Mouse (Mus musculus): ENCODE data around the gene Coq10a. TPM values are rescaled to one million over a fixed set of nuclear protein-coding genes. Genes with fewer than 3 reads are reported as not detected.

Coq10a gene
- polyA plus RNA-seq, 1 experiment from 2014 or later = 31.7 TPM

- Histone ChIP-seq H3K4me3 (no peak overlapping the region), H3K9me3 (replicated peaks) (no peaks in the 10 kb centered on the region), H3K4me2 (replicated peaks) (no peak overlapping the region), H3K4me1 (peaks cover 23% of the 10 kb centered on the region), H3K27ac (no peak overlapping the region), H3K36me3 (peaks cover 55% of the 10 kb centered on the region), H3K27me3 (no peaks in the 10 kb centered on the region), H3K9ac (no peak overlapping the region)
- no peak for ATAC-seq (ENCODE audit: low FRiP score)
- 92% methylated on average over 7 of the region's 7 CpGs for WGBS
These were observed 10.5 kb upstream of the Coq10a start for GRCm38 (mm10) chr10:128379260-128379659.

GRCm38 (mm10) chr10:128378462-128378861 lies 9.7 kb upstream of the Coq10a start:
- peaks cover 23% of the 10 kb centered on the region for H3K4me1 ChIP-seq
- peak overlapping the region; percentile 99 for H3K4me3 ChIP-seq
- peak overlapping the region; percentile 55 for H3K4me2 ChIP-seq (replicated peaks)
- peaks cover 47% of the 10 kb centered on the region for H3K36me3 ChIP-seq
- H3K27ac ChIP-seq = no peak overlapping the region
- H3K9ac ChIP-seq = peak overlapping the region; percentile 100
- no peaks in the 10 kb centered on the region for H3K27me3 ChIP-seq
- no peak for ATAC-seq (ENCODE audit: low FRiP score)
- no peaks in the 10 kb centered on the region for H3K9me3 ChIP-seq (replicated peaks)
- WGBS = 90% methylated on average over 2 of the region's 3 CpGs

- Histone ChIP-seq H3K9me3 (replicated peaks) (no peaks in the 10 kb centered on the region), H3K9ac (peak overlapping the region; percentile 100), H3K27ac (peak overlapping the region; percentile 97), H3K27me3 (no peaks in the 10 kb centered on the region), H3K4me3 (peak overlapping the region; percentile 99), H3K4me2 (replicated peaks) (peak overlapping the region; percentile 55), H3K36me3 (peaks cover 43% of the 10 kb centered on the region), H3K4me1 (peaks cover 23% of the 10 kb centered on the region)
- ATAC-seq (ENCODE audit: low FRiP score) = no peak
- WGBS = 60% methylated on average over 14 of the region's 14 CpGs
These were observed 9.2 kb upstream of the Coq10a start for GRCm38 (mm10) chr10:128377940-128378448.

DNA sequence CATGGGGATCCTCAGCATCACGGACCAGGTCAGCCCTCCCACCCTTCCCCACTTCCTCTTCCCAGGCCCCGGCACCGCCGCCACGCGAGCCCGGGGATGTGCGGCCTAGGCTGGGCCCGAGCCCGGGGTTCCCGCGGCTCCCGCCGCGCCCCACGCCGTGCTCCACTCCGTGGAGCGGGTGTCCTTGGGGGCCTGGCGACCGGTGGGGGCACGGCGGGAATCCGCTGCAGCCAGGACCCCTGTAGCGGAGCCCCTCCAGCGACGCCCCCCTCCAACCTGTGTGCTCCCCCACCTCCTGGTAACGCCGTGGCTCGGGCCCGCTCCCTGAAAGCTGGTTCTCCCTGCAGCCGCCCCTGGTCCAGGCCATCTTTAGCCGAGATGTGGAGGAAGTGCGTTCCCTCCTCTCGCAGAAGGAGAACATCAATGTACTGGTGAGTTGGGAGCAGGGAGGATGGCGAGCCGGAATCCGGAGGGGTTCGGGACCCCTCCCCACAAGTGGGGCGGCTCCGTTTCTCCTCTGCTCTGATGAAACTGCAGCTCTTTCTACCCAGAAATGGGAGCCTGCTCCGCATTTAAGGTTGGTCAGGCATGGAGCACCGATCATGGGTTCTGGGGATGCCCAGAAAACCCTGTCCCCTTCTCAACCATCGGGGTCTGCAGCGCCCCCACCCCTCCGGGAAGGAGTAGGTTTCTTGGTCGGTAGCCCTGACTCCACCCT lies 8.6 kb upstream of the Coq10a start:
- Histone ChIP-seq H3K36me3 (peaks cover 37% of the 10 kb centered on the region), H3K27me3 (no peaks in the 10 kb centered on the region), H3K4me1 (peaks cover 23% of the 10 kb centered on the region), H3K27ac (peak overlapping the region; percentile 97), H3K4me2 (replicated peaks) (peak overlapping the region; percentile 55), H3K9me3 (replicated peaks) (no peaks in the 10 kb centered on the region), H3K4me3 (peak overlapping the region; percentile 99), H3K9ac (peak overlapping the region; percentile 100)
- WGBS = 0% methylated on average over 33 of the region's 47 CpGs
- peak; percentile 78 for ATAC-seq (ENCODE audit: low FRiP score)

DNA sequence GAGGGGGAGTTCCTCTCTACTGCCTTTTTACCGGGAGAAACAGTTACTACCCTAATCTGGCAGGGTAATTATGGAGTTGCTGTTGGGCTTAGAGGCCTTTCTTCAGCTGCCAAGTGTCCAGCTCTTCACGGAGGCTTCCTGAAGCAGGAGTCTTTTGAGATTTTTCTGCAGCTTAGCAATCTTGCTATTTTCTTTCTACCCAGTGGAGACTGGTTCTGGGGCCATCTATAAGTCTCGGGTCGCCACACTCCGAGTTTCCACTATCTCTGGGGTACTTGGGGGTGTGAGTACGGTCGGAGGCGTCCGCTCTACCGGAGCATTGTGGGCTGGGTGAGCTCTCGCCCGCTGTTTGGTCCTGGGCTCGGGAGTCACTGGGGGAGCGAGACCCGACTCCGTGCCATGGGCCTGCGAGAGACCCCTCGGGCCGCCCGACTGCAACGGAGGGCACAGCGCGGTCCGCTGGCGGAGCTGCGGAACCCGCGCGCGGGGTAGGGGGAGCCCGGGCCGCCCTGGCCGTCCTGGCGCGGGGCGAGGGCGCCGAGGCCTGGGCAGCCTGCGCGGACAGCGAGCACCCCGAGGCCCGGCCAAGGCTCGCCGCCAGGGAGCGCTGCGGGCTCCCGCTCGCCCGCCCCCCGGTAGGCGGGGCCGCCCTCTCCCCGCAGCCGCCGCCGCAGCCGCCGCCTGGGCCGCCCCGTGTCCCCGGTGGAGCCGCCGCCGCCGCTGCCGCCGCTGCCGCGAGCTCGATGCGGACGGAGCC lies 7.8 kb upstream of the Coq10a start, which contains the start of gene Ankrd52:
TSS of gene Ankrd52 (plus strand) at position 661 of the 757 bp plus-strand sequence.
- no peaks in the 10 kb centered on the region for H3K27me3 ChIP-seq
- WGBS = under 1% methylated on average over 46 of the region's 73 CpGs

GRCm38 (mm10) chr10:128376099-128376454 lies 7.3 kb upstream of the Coq10a start:
- 51% methylated on average over 4 of the region's 4 CpGs for WGBS

More for the DNA sequence above, 7.8 kb upstream of the Coq10a start, which contains the start of gene Ankrd52:
- Histone ChIP-seq H3K36me3 (peaks cover 29% of the 10 kb centered on the region), H3K27ac (peak within 1 kb of the TSS; percentile 97), H3K4me1 (peaks cover 23% of the 10 kb centered on the region), H3K4me3 (peak within 1 kb of the TSS; percentile 99), H3K4me2 (replicated peaks) (peak within 1 kb of the TSS; percentile 55), H3K9me3 (replicated peaks) (no peaks in the 10 kb centered on the region), H3K9ac (peak within 1 kb of the TSS; percentile 100)
- ATAC-seq (ENCODE audit: low FRiP score) = peak; percentile 93

GRCm38 (mm10) chr10:128374393-128374792 lies 5.6 kb upstream of the Coq10a start:
- H3K27ac ChIP-seq = no peak overlapping the region
- H3K9me3 ChIP-seq (replicated peaks) = no peaks in the 10 kb centered on the region
- H3K4me2 ChIP-seq (replicated peaks) = no peak overlapping the region
- no peak overlapping the region for H3K4me3 ChIP-seq
- no peak for ATAC-seq (ENCODE audit: low FRiP score)
- peaks cover 8% of the 10 kb centered on the region for H3K36me3 ChIP-seq
- 77% methylated on average over 6 of the region's 6 CpGs for WGBS
- H3K9ac ChIP-seq = no peak overlapping the region
- H3K4me1 ChIP-seq = peaks cover 26% of the 10 kb centered on the region
- no peaks in the 10 kb centered on the region for H3K27me3 ChIP-seq

More at GRCm38 (mm10) chr10:128376099-128376454, 7.3 kb upstream of the Coq10a start:
- H3K4me1 ChIP-seq = peaks cover 23% of the 10 kb centered on the region
- H3K36me3 ChIP-seq = peaks cover 24% of the 10 kb centered on the region
- H3K9me3 ChIP-seq (replicated peaks) = no peaks in the 10 kb centered on the region
- H3K4me3 ChIP-seq = peak overlapping the region; percentile 99
- no peaks in the 10 kb centered on the region for H3K27me3 ChIP-seq
- peak overlapping the region; percentile 55 for H3K4me2 ChIP-seq (replicated peaks)
- peak overlapping the region; percentile 100 for H3K9ac ChIP-seq
- H3K27ac ChIP-seq = peak overlapping the region; percentile 97
- ATAC-seq (ENCODE audit: low FRiP score) = no peak

DNA sequence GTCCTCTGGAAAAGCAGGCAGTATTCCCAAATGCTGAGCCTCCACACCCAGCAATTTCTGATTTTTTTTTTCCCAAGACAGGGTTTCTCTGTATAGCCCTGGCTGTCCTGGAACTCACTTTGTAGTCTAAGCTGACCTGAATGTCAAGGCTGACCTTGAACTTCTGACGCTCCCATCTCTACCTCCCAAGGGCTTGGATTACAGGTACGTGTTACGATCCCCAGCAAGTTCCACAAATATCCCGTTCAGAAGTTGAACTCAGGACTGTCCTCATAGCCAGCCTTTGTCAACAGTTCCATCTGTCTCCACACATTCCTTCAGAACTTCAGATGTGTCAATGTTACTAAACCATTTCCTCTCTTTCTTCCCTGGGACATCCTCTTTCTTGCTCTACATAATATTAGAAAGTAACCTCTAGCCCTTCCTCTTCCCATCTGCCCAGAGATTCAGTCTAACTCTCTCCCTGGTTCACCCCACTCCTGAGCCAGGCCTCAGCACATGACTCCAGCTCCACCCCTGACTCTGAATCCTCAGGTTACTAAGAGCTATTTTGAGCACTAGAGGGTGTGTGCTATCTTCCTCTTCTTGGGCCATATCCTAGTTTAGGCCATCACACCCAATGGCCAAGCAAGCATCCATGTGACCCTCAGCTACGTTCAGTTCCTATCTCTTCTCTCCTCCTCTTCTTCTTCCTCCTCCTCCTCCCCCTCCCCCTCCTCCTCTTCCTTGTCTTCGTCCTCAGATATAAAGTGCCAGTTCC lies 4.4 kb upstream of the Coq10a start:
- no peak overlapping the region for H3K4me3 ChIP-seq
- ATAC-seq (ENCODE audit: low FRiP score) = no peak
- no peak overlapping the region for H3K4me2 ChIP-seq (replicated peaks)
- 79% methylated on average over 6 of the region's 6 CpGs for WGBS
- H3K9ac ChIP-seq = no peak overlapping the region
- H3K36me3 ChIP-seq = no peaks in the 10 kb centered on the region
- H3K27ac ChIP-seq = no peak overlapping the region
- no peaks in the 10 kb centered on the region for H3K9me3 ChIP-seq (replicated peaks)
- H3K27me3 ChIP-seq = no peaks in the 10 kb centered on the region
- H3K4me1 ChIP-seq = peaks cover 16% of the 10 kb centered on the region

DNA sequence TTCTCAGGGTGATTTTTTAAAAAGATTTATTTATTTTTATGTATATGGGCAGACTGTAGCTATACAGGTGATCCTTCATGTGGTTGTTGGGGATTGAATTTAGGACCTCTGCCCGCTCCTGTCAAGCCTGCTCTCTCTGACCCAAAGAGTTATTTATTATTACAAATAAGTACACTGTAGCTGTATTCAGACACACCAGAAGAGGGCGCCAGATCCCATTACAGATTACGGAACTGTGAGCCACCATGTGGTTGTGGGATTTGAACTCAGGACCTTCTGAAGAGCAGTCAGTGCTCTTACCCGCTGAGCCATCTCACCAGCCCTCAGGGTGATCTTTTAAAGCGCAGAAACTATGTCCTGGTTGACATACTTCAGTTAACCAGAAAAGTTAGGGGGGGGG lies 3.3 kb upstream of the Coq10a start:
- H3K27me3 ChIP-seq = no peaks in the 10 kb centered on the region
- no peak overlapping the region for H3K9ac ChIP-seq
- no peak for ATAC-seq (ENCODE audit: low FRiP score)
- H3K9me3 ChIP-seq (replicated peaks) = no peaks in the 10 kb centered on the region
- WGBS = 81% methylated on average over 5 of the region's 5 CpGs
- no peaks in the 10 kb centered on the region for H3K36me3 ChIP-seq
- H3K27ac ChIP-seq = no peak overlapping the region
- no peak overlapping the region for H3K4me3 ChIP-seq
- H3K4me1 ChIP-seq = peaks cover 21% of the 10 kb centered on the region
- no peak overlapping the region for H3K4me2 ChIP-seq (replicated peaks)

DNA sequence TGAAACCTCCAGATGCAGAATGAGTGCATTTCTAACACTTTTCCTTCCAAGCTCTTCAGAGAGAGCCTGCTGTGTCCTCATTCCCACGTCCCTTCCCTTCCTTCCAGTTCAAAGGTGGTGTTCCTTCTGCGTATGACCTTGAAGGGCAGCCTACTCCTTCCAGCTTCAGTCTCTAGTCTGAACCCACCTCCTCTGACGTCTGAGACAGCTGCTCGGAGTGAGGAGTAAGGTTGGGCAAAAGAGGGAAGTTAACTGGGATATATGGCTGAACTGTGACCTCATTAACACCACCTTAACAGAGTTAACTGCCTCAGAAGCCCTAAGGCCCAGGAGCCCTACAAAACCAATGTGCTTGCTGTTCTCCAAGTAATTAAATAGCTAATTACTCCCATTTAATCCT lies 1.8 kb upstream of the Coq10a start:
- no peaks in the 10 kb centered on the region for H3K27me3 ChIP-seq
- 55% methylated on average over 4 of the region's 4 CpGs for WGBS
- no peak overlapping the region for H3K4me2 ChIP-seq (replicated peaks)
- no peak overlapping the region for H3K27ac ChIP-seq
- H3K9ac ChIP-seq = 0 out of 2 replicates have a peak overlapping the region, but pooled peaks have one; percentile 9
- H3K36me3 ChIP-seq = peaks cover 1% of the 10 kb centered on the region; the same call in 1 of the 2 replicates
- no peak overlapping the region for H3K4me3 ChIP-seq
- no peak for ATAC-seq (ENCODE audit: low FRiP score)
- H3K9me3 ChIP-seq (replicated peaks) = no peaks in the 10 kb centered on the region
- H3K4me1 ChIP-seq = peaks cover 14% of the 10 kb centered on the region

GRCm38 (mm10) chr10:128370021-128370420 lies 1.2 kb upstream of the Coq10a start:
- H3K4me1 ChIP-seq = peaks cover 14% of the 10 kb centered on the region
- WGBS = 67% methylated on average over 5 of the region's 6 CpGs
- no peak for ATAC-seq (ENCODE audit: low FRiP score)
- peak overlapping the region; percentile 96; the same call in 1 of the 2 replicates for H3K27ac ChIP-seq
- H3K36me3 ChIP-seq = peaks cover 7% of the 10 kb centered on the region
- H3K4me2 ChIP-seq (replicated peaks) = no peak overlapping the region
- H3K4me3 ChIP-seq = no peak overlapping the region
- no peaks in the 10 kb centered on the region for H3K9me3 ChIP-seq (replicated peaks)
- no peak overlapping the region for H3K9ac ChIP-seq
- H3K27me3 ChIP-seq = no peaks in the 10 kb centered on the region

DNA sequence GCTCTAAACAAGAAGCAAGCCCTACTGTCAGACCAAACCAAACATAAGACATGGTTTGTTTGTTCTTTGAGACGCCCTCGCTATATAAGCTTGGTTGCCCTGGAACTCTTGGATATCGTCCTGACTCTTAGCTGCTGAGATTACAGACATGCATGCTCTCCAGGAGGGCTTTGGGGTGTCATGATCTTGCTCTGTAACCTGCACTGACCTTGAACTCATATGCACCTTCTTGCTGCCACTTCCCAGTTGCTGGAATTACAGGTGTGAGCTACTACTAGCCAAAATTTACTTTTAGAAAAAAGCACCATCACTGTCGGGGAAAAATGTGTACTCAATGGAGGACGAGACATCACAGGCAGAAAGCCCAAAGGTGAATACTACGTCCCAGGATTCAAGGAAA lies 802 bp upstream of the Coq10a start:
- Histone ChIP-seq H3K4me2 (replicated peaks) (peak overlapping the region; percentile 77), H3K27ac (peak overlapping the region; percentile 96), H3K4me1 (peaks cover 14% of the 10 kb centered on the region), H3K4me3 (peak overlapping the region; percentile 71; the same call in 1 of the 2 replicates), H3K27me3 (no peaks in the 10 kb centered on the region), H3K36me3 (peaks cover 9% of the 10 kb centered on the region), H3K9me3 (replicated peaks) (no peaks in the 10 kb centered on the region), H3K9ac (peak overlapping the region; percentile 77; the same call in 1 of the 2 replicates)
- ATAC-seq (ENCODE audit: low FRiP score) = no peak
- WGBS = 83% methylated on average over 6 of the region's 6 CpGs
